ENCODE assay signal across 22 mouse cellular contexts in genomic region chr14:113503796-113504195, GRCm38 (mm10).
DNase-seq lines count a peak whose midpoint lies in the region; TF ChIP-seq lines count a peak whose summit lies in the region.
"Had no signal": no experiment of that assay in that cellular context is flagged by ENCODE, and none has a peak within 500 bp of the region (broad histone marks: within the 10 kb centered on the region; RNA-seq: fewer than 3 reads in every experiment).

No protein-coding gene starts in this region.

- DNase-seq in ES-E14 (ENCODE audit: low read depth, low spot score) = peak; percentile 15
- peak; percentile 53 for DNase-seq in ZHBTc4 (ENCODE audit: low read depth, low spot score)
- no peak for DNase-seq in right cerebral cortex, postnatal 14 days
- DNase-seq in frontal cortex, postnatal 36 days (ENCODE audit: low spot score in 2 of 2) = no peak
- DNase-seq: adrenal gland, adult 2 months; adrenal gland, postnatal 10 days; adrenal gland, postnatal 25 days; B cell, adult 2 months; cerebellum, adult 11 months; cerebellum, adult 18-20 months; cerebellum, adult 8-10 months; cerebellum, adult 9-11 months; cerebellum, postnatal 14 days; cerebellum, postnatal 36 days; embryo, embryonic 11 days had no signal

- no peak for TF ChIP-seq POLR2A in ES-Bruce4 (IDR thresholded peaks at IDR 0.05; ENCODE audit: insufficient read depth, low read length)

- H3K4me3 ChIP-seq in ES-Bruce4 (ENCODE audit: low read depth, low read length) (no peak overlapping the region), ES-E14 (ENCODE audit: insufficient read depth in 1 of 2, low read depth in 1 of 2, low read length in 2 of 2, poor library complexity in 1 of 2, severe bottlenecking in 1 of 2) (no peak overlapping the region)
- H3K4me3 ChIP-seq: embryonic facial prominence, embryonic 13.5 days; embryonic facial prominence, embryonic 15.5 days; erythroblast, embryonic 14.5 days; forebrain, embryonic 10.5 days; forebrain, embryonic 12.5 days had no signal

- in situ Hi-C loops in ES-E14 (cut with MboI; ENCODE audit: low sequenced_read_pairs in 2 of 2, unreplicated experiment in 2 of 2) = no loop called here

- H3K27ac ChIP-seq in ES-Bruce4 (ENCODE audit: insufficient read depth, low read length) (0 out of 2 replicates have a peak overlapping the region, but pooled peaks have one; percentile 57), ES-E14 (ENCODE audit: insufficient read depth, low read depth, low read length, poor library complexity, severe bottlenecking) (peak overlapping the region; percentile 69; the same call in 1 of the 2 replicates)
- H3K27ac ChIP-seq: embryonic facial prominence, embryonic 13.5 days; embryonic facial prominence, embryonic 15.5 days; forebrain, embryonic 10.5 days; forebrain, embryonic 12.5 days had no signal

- TF ChIP-seq EP300 in ES-Bruce4 (IDR thresholded peaks at IDR 0.05; ENCODE audit: insufficient read depth, low read depth, low read length) = no peak

- H3K9ac ChIP-seq in ES-Bruce4 (ENCODE audit: low read depth, poor library complexity, severe bottlenecking) (no peak overlapping the region), ES-E14 (ENCODE audit: insufficient read depth, low read depth, low read length, poor library complexity, severe bottlenecking) (no peak overlapping the region)
- H3K9ac ChIP-seq: embryonic facial prominence, embryonic 13.5 days; embryonic facial prominence, embryonic 15.5 days; forebrain, embryonic 12.5 days had no signal

- TF ChIP-seq CTCF in ES-Bruce4 (IDR thresholded peaks at IDR 0.05; ENCODE audit: low read depth, low read length) = no peak

- no peaks in the 10 kb centered on the region for H3K4me1 ChIP-seq in ES-Bruce4 (ENCODE audit: control insufficient read depth, insufficient read depth, low read length)
- H3K4me1 ChIP-seq in ES-E14 (ENCODE audit: control insufficient read depth in 2 of 2, insufficient read depth in 2 of 2, low read length in 2 of 2, poor library complexity in 1 of 2) = no peaks in the 10 kb centered on the region; a peak in 1 of 4 replicates
- H3K4me1 ChIP-seq: embryonic facial prominence, embryonic 13.5 days; embryonic facial prominence, embryonic 15.5 days; forebrain, embryonic 10.5 days; forebrain, embryonic 12.5 days had no signal

- no peaks in the 10 kb centered on the region for H3K27me3 ChIP-seq in ES-Bruce4 (ENCODE audit: control insufficient read depth, insufficient read depth, low read length, poor library complexity, severe bottlenecking)
- H3K27me3 ChIP-seq: CH12.LX; embryonic facial prominence, embryonic 13.5 days; embryonic facial prominence, embryonic 15.5 days; forebrain, embryonic 12.5 days had no signal

- H3K9me3 ChIP-seq in ES-Bruce4 (replicated peaks; ENCODE audit: control insufficient read depth, insufficient read depth, low read length, poor library complexity, severe bottlenecking) (no peaks in the 10 kb centered on the region), ES-E14 (ENCODE audit: control insufficient read depth, insufficient read depth, low read depth, low read length) (no peaks in the 10 kb centered on the region)
- H3K9me3 ChIP-seq: embryonic facial prominence, embryonic 15.5 days; forebrain, embryonic 10.5 days; forebrain, embryonic 12.5 days had no signal

- H3K36me3 ChIP-seq in ES-Bruce4 (ENCODE audit: control insufficient read depth, insufficient read depth, low read length, poor library complexity, severe bottlenecking) (no peaks in the 10 kb centered on the region), ES-E14 (ENCODE audit: control insufficient read depth, insufficient read depth, low read length, poor library complexity, severe bottlenecking) (no peaks in the 10 kb centered on the region)
- H3K36me3 ChIP-seq: embryonic facial prominence, embryonic 13.5 days; embryonic facial prominence, embryonic 15.5 days; forebrain, embryonic 10.5 days; forebrain, embryonic 12.5 days had no signal

TF ChIP-seq in ES-E14, 5 proteins besides CTCF, POLR2A, EP300 and RAD21:
- TF ChIP-seq MAFK (IDR thresholded peaks at IDR 0.05; ENCODE audit: insufficient read depth, low read depth, low read length) (no peak), ZC3H11A (IDR thresholded peaks at IDR 0.05; ENCODE audit: borderline replicate concordance, low read depth, low read length) (no peak), ZNF384 (IDR thresholded peaks at IDR 0.05; ENCODE audit: low read depth, low read length) (no peak), HCFC1 (IDR thresholded peaks at IDR 0.05; ENCODE audit: borderline replicate concordance, insufficient read depth, low read length) (no peak), CHD2 (IDR thresholded peaks at IDR 0.05; ENCODE audit: low read depth, low read length) (no peak)

Comparison
In these comparisons a context has a peak if more than half of its experiments do, and no peak if none do; other contexts are left out.
1. DNase-seq: peak in ES-E14 (single experiment) and ZHBTc4 (single experiment); none in right cerebral cortex, postnatal 14 days (single experiment) and frontal cortex, postnatal 36 days (0 of 2).